Mouse (Mus musculus): Measurements from ENCODE around the gene Lcorl. TPM values are rescaled to one million over a fixed set of nuclear protein-coding genes. Genes with fewer than 3 reads are reported as not detected.

Gene Lcorl
- total and polyA plus RNA-seq, 3 experiments, result 4.2 to 5.8 (median 5.6) TPM

GRCm38 (mm10) chr5:45718848-45719488, 138.4 kb downstream of the Lcorl start:
- Histone ChIP-seq H3K27me3 (replicated peaks) (no peaks in the 10 kb centered on the region), H3K4me1 (ENCODE audit: control insufficient read depth in 1 of 2, insufficient read depth in 2 of 2) (peaks cover 6 to 16% of the 10 kb centered on the region in 2 experiments; a peak in 3 of 4 replicates), H3K36me3 (replicated peaks in 1 of 2; ENCODE audit: control insufficient read depth in 1 of 2, insufficient read depth in 1 of 2, low read length in 1 of 2) (peaks cover 0 to 2% of the 10 kb centered on the region in 2 experiments), H3K79me2 (replicated peaks; ENCODE audit: control insufficient read depth, extremely low read depth, insufficient read depth, poor library complexity, severe bottlenecking) (no peaks in the 10 kb centered on the region), H3K27ac (ENCODE audit: insufficient read depth, low read depth) (no peak overlapping the region), H3K4me3 (replicated peaks in 1 of 3; ENCODE audit: low read depth in 2 of 3, low read length in 2 of 3, poor library complexity in 1 of 3) (no peak overlapping the region), H3K9ac (ENCODE audit: insufficient read depth, low read depth) (no peak overlapping the region), H3K9me3 (replicated peaks; ENCODE audit: low read length) (no peaks in the 10 kb centered on the region), H3K4me2 (ENCODE audit: insufficient read depth, low read depth, poor library complexity, severe bottlenecking) (no peak overlapping the region)
- TF ChIP-seq POLR2A (IDR thresholded peaks at IDR 0.05; ENCODE audit: low read depth, low read length), result no peak
- TF ChIP-seq ELF1 (IDR thresholded peaks at IDR 0.05; ENCODE audit: low read depth, low read length), result no peak
- no peak for TF ChIP-seq JUN (IDR thresholded peaks at IDR 0.05; ENCODE audit: insufficient read depth, low read depth, low read length)
- no peak for TF ChIP-seq CTCF (conservative IDR thresholded peaks at IDR 0.05 in 1 of 2, IDR thresholded peaks at IDR 0.05 in 1 of 2; ENCODE audit: low read depth in 2 of 2, low read length in 2 of 2)
- dilution Hi-C loops (cut with MboI; ENCODE audit: extremely low pct_ligation_motif_present, extremely low pct_unique_long_range_greater_than_20kb, low sequenced_read_pairs) (no loop called here), in situ Hi-C loops (cut with MboI; ENCODE audit: low pct_ligation_motif_present, low pct_unique_long_range_greater_than_20kb, low sequenced_read_pairs) (no loop called here)
- DNase-seq (ENCODE audit: extremely low read depth), result peak; percentile 25

- no peaks in the 10 kb centered on the region for H3K9me3 ChIP-seq (replicated peaks; ENCODE audit: low read length)
- H3K79me2 ChIP-seq (replicated peaks; ENCODE audit: control insufficient read depth, extremely low read depth, insufficient read depth, poor library complexity, severe bottlenecking), result no peaks in the 10 kb centered on the region
- no peak overlapping the region for H3K27ac ChIP-seq (ENCODE audit: insufficient read depth, low read depth)
- H3K9ac ChIP-seq (ENCODE audit: insufficient read depth, low read depth), result no peak overlapping the region
- in situ Hi-C loops (cut with MboI; ENCODE audit: low pct_ligation_motif_present, low pct_unique_long_range_greater_than_20kb, low sequenced_read_pairs), result no loop called here
- no peaks in the 10 kb centered on the region for H3K27me3 ChIP-seq (replicated peaks)
- H3K4me3 ChIP-seq (replicated peaks in 1 of 3; ENCODE audit: low read depth in 2 of 3, low read length in 2 of 3, poor library complexity in 1 of 3), result no peak overlapping the region
- dilution Hi-C loops (cut with MboI; ENCODE audit: extremely low pct_ligation_motif_present, extremely low pct_unique_long_range_greater_than_20kb, low sequenced_read_pairs), result no loop called here
- TF ChIP-seq ZC3H11A (IDR thresholded peaks at IDR 0.05; ENCODE audit: low read depth, low read length), result no peak
- no peak for TF ChIP-seq KAT2A (IDR thresholded peaks at IDR 0.05; ENCODE audit: insufficient replicate concordance, low read length)
- no peak for TF ChIP-seq JUND (conservative IDR thresholded peaks at IDR 0.05; ENCODE audit: low read depth, low read length)
- TF ChIP-seq ZMIZ1 (IDR thresholded peaks at IDR 0.05; ENCODE audit: low read depth, low read length), result no peak
- no peak for TF ChIP-seq NRF1 (IDR thresholded peaks at IDR 0.05; ENCODE audit: low read depth, low read length)
- H3K4me1 ChIP-seq (ENCODE audit: control insufficient read depth in 1 of 2, insufficient read depth in 2 of 2), result no peaks in the 10 kb centered on the region
- no peak overlapping the region for H3K4me2 ChIP-seq (ENCODE audit: insufficient read depth, low read depth, poor library complexity, severe bottlenecking)
- no peak for DNase-seq (ENCODE audit: extremely low read depth)
- peaks cover 19 to 55% of the 10 kb centered on the region in 2 experiments for H3K36me3 ChIP-seq (replicated peaks in 1 of 2; ENCODE audit: control insufficient read depth in 1 of 2, insufficient read depth in 1 of 2, low read length in 1 of 2)
Observed at GRCm38 (mm10) chr5:45709653-45710052, 147.8 kb downstream of the Lcorl start.

GRCm38 (mm10) chr5:45706811-45707210, 150.6 kb downstream of the Lcorl start:
- Histone ChIP-seq H3K4me1 (ENCODE audit: control insufficient read depth in 1 of 2, insufficient read depth in 2 of 2) (no peaks in the 10 kb centered on the region), H3K27ac (ENCODE audit: insufficient read depth, low read depth) (no peak overlapping the region), H3K4me2 (ENCODE audit: insufficient read depth, low read depth, poor library complexity, severe bottlenecking) (no peak overlapping the region), H3K79me2 (replicated peaks; ENCODE audit: control insufficient read depth, extremely low read depth, insufficient read depth, poor library complexity, severe bottlenecking) (0 out of 2 replicates have a peak, but pooled peaks cover 2% of the 10 kb centered on the region), H3K9me3 (replicated peaks; ENCODE audit: low read length) (no peaks in the 10 kb centered on the region), H3K9ac (ENCODE audit: insufficient read depth, low read depth) (no peak overlapping the region), H3K27me3 (replicated peaks) (no peaks in the 10 kb centered on the region), H3K4me3 (replicated peaks in 1 of 3; ENCODE audit: low read depth in 2 of 3, low read length in 2 of 3, poor library complexity in 1 of 3) (no peak overlapping the region), H3K36me3 (replicated peaks in 1 of 2; ENCODE audit: control insufficient read depth in 1 of 2, insufficient read depth in 1 of 2, low read length in 1 of 2) (peaks cover 27 to 71% of the 10 kb centered on the region in 2 experiments)
- in situ Hi-C loops (cut with MboI; ENCODE audit: low pct_ligation_motif_present, low pct_unique_long_range_greater_than_20kb, low sequenced_read_pairs) (no loop called here), dilution Hi-C loops (cut with MboI; ENCODE audit: extremely low pct_ligation_motif_present, extremely low pct_unique_long_range_greater_than_20kb, low sequenced_read_pairs) (no loop called here)
- TF ChIP-seq SMC3 (IDR thresholded peaks at IDR 0.05; ENCODE audit: low read depth, low read length) (no peak), ZC3H11A (IDR thresholded peaks at IDR 0.05; ENCODE audit: low read depth, low read length) (no peak), IRF4 (IDR thresholded peaks at IDR 0.05; ENCODE audit: low read depth, low read length) (no peak), TBP (conservative IDR thresholded peaks at IDR 0.05; ENCODE audit: low read depth, low read length) (no peak), MXI1 (IDR thresholded peaks at IDR 0.05; ENCODE audit: low read depth, low read length) (no peak), NELFE (IDR thresholded peaks at IDR 0.05; ENCODE audit: low read depth, low read length) (no peak), MYC (IDR thresholded peaks at IDR 0.05; ENCODE audit: low read depth, low read length) (no peak), EP300 (IDR thresholded peaks at IDR 0.05; ENCODE audit: low read length) (no peak), POLR2AphosphoS2 (IDR thresholded peaks at IDR 0.05; ENCODE audit: low read depth, low read length) (no peak), NRF1 (IDR thresholded peaks at IDR 0.05; ENCODE audit: low read depth, low read length) (no peak), BHLHE40 (IDR thresholded peaks at IDR 0.05; ENCODE audit: low read depth, low read length) (no peak), UBTF (IDR thresholded peaks at IDR 0.05; ENCODE audit: low read depth, low read length) (no peak), ZKSCAN1 (IDR thresholded peaks at IDR 0.05; ENCODE audit: borderline replicate concordance, low read depth, low read length) (no peak), MAFK (IDR thresholded peaks at IDR 0.05; ENCODE audit: insufficient replicate concordance, low read length) (no peak), TCF12 (IDR thresholded peaks at IDR 0.05; ENCODE audit: low read depth, low read length) (no peak), POLR2A (IDR thresholded peaks at IDR 0.05; ENCODE audit: low read depth, low read length) (no peak), MEF2A (IDR thresholded peaks at IDR 0.05; ENCODE audit: borderline replicate concordance, low read depth, low read length) (no peak)
- no peak for DNase-seq (ENCODE audit: extremely low read depth)
